Mouse (Mus musculus) layer of hippocampus, adult 9-10 months (tissue): Measurements from ENCODE around the gene Magi1.
"Not testable (repeated sequence)": the region's sequence is repeated elsewhere in the genome, so short reads cannot be mapped to it uniquely, and the experiment has no call there.

ENCODE experiments used
- DNase-seq: peaks from one replicate; pipeline ENCODE4 v3.0.0; 2022; ENCODE audit warnings: low spot score

Magi1 gene

DNA sequence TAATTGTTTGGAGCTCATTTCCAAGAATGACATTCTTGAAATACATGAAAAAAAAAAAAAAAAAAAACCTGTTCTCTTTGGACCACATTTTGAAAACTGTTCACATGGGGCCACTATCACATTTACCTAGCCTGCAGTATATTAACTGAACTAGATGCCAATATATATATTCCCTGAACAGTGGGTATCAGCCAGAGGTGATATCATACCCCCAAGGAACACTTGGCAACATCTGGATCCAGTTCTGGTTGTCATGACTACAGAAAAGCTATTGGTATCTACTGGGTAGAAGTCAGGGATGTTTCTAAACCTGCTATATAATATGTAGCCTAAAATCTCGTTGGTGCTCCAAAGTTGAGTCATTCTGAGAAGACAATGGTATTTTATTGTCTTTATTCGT lies 224.6 kb downstream of the Magi1 start:
- no peak for DNase-seq

DNA sequence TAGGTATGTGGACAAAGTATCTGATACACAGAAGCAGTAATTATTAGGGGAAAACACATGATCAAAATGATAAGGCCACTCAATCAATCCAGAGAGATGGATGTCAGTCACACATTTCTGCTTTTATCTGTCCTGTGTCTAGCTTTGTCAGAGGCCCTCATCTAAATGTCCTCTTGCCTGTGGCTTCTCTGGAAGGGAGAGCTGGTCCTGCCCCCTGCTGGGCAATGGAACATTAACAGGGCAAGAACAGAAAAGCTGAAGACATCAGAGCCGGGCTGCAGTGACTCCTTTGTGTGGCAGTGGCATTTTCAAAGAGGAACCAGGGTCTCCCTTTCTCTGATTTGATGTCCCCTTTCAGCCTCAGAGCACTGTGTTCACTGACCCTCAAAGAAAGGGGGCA lies 229.8 kb downstream of the Magi1 start:
- DNase-seq = no peak

DNA sequence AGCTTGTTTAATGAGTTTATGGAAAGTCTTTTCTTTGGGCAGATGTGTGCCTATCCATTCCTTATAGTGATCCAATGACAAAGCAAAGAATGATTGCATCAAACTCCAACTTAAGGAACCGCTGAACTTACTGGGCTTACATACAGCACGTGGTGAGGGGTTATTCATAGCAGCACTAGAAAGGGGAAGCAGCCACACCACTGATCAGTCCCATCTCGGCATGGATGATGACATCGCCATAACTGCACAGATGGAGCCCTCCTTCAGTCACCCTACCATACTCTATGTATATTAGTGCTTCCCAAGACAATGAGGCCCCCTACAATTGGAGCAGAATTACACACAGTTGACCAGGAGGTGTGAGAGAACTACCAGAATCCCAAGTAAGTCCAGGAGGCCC lies 238.5 kb downstream of the Magi1 start:
- no peak for DNase-seq

DNA sequence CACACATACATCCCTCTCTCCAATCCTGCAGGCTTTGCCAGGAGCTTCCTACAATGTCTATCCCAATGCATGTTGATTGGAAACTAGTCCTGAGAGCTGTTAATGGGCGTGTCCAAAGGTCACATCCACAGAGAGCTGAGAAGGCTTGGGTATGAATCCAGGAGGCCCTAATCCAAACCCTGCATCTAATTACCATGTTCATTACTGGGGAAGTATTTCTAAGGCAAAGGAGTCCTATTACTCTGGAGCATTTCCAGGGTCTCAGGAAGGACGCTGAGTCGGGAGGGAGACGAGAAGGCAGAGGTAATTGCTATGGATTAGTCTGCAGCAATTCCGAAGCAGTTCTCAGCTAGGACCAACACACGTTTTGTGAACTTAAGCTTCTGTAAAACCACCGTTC lies 240.3 kb downstream of the Magi1 start:
- no peak for DNase-seq

DNA sequence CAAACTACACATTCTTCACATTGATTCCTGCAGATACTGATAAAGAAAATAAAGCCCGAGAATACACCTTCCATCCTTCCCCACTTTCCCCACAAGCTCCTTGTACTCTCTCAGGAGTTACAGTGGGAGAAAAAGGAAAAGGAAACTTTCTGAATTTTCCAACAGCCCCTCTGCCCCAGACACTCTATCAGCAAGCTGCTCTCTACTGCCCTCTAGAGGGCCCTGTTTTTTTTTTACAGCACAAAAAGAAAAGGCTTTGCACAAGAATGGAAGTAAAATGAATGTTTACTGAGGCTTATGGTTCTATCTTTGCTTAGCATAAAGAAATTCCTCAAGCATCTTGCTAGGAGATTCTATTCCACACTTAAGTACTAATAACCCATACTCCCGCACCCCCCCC lies 243.6 kb downstream of the Magi1 start:
- no peak for DNase-seq

DNA sequence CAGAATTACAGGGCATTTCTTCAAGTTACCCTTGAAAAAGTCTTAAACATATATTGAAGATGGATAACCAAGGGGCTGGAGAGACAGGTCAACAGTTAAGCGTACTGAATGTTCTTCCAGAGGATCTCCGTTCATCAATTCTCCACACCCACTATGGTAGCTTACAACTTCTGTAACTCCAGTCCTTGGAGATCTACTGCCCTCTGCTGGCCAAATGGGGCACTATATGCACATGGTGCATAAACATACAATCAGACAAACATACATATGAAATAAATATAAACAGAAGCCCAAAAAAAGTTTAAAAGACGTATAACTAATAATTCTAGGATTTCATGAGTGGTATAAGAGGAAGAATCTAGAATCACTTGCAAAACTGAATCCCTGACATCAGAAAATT lies 244.8 kb downstream of the Magi1 start:
- no peak for DNase-seq

DNA sequence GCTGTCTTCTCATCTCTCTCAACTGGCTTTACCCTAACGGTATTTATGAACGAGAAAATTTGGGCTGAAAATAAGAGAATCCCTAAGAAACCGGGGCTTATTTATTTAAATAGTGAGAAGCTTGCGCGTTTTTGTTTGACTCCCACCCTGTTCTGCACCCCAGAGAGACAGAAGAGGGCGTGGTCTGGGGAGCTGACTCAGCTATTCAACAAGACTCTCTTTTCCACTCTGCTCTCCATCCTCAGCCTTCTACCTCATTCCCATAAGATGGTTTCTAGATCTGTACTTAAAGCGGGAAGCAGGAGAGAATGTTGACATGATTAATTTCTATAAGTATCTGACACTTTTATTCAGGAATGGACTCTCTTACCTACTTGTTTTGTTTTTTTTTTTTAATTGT lies 247.2 kb downstream of the Magi1 start:
- DNase-seq = no peak

DNA sequence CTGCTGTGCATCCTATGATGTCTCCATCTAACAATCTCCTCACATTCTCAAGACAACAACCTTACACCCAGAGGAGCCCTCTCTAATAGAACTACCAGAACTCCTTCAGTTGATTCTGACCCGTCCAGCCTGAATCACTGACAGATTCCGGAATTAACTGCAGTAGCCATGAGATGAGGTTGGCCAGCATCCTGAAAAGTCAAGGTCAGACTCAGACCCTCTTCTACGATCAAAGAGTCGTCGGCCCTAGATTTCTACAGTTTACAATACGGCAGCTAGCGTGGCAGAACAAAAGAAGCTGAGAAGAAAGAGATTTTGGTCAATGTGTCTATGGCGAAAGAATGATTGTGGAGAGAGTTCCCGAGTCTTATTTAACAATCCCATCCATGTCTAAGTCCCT lies 257.4 kb downstream of the Magi1 start:
- DNase-seq = no peak

DNA sequence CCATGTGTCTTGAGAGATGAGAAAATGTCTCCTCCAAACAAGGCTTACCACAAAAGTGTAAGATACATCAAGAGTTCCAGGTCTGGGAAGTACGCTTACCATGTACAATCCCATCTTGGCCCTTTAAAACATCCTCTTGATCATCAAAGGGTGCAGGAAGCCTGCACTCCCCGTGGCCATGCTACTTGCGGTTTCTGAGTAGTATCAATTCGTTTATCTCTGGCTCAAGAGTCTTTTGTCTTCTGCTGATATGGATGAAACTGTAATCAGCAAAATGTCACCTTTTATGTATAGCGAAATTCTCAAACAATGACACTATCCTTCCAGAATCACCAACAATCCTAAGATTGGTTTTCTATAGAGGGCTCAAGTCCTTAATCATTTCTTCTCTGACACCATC lies 261.3 kb downstream of the Magi1 start:
- no peak for DNase-seq

DNA sequence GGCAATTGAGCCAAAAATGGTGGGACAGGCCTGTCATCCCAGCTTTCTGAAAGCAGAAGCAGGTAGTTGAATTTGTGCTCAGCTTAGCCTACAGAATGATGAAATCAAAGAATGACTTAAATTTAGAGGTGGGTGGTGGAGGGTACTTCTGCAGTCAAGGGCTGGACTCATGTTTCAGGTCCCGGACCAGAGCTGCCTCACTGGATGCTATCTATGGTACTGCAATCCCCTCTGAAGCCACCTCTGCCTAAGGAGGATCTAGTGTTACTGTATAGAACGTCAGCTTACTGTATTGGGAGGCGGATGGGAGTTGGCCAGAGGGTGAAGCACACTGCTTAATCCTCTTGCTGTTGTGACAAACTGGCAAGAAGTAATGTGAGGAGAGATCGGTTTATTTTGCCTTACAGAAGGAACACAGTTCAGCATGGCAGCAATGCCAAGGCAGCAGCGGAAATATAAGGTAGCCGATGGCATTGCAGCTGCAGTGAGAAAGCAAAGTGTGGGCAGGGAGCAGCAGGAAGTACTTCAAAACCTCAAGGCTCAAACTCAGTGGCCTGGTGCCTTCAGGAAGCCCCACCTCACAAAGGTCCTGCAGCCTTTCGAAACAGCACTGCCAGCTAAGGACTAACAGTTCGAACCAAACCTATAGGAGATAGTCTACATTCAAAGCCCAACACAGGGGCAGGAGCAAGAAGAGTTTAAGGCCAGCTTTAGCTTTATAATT lies 262.3 kb downstream of the Magi1 start:
- no peak for DNase-seq

DNA sequence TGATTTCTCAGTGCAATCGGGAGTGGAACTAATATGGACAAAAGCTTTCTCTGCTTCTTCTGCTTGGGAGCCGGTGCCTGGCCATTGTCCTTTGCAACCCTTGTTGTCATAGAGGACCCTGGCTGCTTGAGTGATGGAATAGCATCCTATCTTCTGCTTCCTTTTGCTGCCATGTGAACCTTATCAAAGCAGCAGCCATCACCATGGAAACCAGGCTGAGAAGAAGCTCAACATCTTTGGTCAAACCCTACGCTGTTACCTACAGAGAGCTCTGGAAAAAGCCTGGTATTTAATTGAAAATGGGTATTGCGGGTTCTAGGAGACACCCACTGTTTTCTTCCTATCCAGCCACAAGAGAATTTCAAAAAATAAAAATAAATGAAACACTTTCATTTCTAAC lies 263.2 kb downstream of the Magi1 start:
- no peak for DNase-seq

DNA sequence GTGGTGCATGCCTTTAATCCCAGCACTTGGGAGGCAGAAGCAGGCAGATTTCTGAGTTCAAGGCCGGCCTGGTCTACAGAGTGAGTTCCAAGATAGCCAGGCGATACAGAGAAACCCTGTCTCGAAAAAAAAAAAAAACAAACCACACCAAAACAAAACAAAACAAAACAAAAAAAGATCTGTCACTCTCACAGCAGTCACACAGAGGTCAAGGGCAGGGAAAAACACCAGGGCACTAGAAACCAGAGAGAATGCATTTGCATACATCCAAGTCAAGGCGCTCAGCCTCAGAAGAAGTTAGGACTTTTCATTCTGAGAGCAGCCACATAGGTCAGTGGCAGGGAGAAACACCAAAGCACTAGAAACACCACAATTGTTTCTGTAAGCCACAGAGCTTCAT lies 263.8 kb downstream of the Magi1 start:
- no peak for DNase-seq

DNA sequence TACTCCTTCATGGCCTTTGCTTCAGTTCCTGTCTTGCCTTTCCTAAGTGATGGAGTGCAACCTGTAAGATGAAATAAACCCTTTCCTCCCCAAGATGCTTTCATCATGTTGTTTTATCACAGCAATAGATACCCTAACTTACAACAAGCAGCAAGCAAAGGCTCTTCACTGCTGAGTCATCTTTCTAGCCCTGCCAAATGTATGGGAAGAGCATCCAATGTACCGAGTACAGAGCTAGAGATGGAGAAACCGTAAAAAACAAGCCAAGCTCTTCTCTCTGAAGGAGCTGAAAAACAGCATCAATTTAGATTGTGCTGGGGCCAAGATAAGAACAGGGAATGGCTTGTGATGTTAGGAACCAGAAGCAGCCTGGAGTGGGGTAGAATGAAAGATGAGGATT lies 270.0 kb downstream of the Magi1 start:
- no peak for DNase-seq

DNA sequence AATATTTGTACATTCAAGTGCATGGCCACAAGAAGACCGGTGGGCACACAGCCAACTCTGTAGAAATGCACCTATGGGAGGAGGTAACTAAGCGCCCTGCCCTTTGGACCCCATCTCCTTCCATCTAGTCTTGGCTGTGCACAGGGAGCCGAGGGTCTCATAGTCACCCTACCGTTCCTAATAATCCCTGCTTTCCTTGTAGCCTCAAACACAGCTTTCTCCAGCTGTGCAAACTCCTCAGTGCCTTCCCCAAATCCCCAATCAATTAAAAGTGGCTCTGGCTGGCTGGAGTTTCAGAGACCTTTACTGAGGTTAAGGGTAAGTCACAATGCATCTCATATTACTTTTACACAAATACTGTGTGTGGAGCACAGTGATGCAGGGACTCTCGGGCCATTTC lies 271.8 kb downstream of the Magi1 start:
- DNase-seq = no peak

DNA sequence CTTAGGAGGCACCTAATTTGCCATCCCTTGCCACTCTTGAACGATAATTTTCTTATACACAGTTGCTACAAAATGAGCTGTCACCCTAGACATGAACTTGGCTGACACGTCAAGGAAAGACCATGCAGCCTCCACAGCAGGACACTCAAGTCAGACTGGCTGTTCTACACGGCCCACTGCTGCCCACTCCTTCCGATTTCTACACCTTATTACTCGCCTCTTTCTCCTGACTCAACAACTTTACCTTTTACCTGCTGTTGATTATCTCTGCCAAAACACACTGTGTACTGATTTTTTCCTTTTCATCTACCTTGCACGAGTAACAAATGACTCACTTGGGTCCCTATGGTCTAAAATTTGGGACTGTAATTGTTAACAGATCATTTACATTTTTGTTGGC lies 272.2 kb downstream of the Magi1 start:
- DNase-seq = no peak

DNA sequence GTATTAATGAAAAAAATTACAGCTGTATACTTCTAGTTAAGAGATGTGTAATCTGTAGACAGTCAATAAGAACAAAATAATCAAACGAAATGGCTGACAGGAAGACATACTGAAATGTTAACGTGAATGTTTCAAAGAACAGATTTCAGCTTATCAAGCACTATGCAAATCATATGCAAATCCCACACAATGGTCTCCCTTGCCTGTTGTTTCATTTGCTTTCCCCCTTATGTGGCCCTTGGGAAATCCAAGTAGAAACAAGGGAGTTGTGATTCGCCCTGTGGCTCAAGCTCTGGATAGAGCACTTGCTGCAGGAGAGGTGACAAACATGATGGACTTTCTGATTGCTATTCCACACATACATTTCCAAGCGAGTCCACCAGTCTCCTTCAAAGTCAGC lies 275.1 kb downstream of the Magi1 start:
- DNase-seq = no peak

DNA sequence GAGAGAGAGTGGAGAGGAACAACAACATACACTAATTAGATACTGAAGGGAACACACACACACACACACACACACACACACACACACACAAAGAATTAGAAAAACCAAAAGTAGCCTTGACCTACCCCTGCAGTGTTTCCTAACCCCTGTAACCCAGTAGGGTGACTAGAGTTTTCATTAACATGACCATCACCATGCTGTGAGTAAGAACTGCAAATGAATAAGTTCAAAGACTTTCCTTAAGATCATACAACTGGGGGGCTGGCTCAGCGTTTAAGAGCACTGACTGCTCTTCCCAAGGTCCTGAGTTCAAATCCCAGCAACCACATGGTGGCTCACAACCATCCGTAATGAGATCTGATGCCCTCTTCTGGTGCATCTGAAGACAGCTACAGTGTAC lies 280.1 kb downstream of the Magi1 start:
- not testable (repeated sequence) for DNase-seq

DNA sequence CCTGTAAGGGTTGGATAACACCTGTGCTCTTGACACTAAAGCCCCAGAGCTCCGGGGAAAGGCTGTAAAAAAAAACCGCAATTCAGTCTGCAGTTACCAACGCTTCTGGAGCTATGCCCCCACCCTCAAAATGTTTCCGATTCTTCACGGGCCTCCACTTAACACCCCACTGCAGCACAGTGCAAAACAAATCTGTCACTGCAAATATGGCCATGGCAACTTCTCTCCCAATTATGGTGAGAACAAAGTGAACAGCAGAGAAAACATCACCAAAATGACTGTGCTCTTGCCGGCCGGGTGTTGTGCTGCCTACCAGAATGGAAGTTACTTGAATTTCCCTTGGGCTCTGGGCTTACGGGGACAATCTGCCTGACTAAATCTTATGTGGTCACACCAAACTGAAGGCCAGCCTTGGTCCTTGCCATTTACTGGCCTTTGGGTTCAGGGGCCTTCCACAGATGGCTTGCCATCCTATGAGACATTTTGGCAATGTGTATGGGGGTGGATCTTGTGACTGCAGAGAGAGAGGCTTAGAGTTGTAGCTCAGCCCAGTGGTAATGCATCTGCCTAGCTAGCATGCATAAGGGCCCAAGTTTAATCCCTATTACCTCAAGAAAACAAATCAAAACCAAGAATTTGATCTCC lies 286.8 kb downstream of the Magi1 start:
- DNase-seq = no peak

DNA sequence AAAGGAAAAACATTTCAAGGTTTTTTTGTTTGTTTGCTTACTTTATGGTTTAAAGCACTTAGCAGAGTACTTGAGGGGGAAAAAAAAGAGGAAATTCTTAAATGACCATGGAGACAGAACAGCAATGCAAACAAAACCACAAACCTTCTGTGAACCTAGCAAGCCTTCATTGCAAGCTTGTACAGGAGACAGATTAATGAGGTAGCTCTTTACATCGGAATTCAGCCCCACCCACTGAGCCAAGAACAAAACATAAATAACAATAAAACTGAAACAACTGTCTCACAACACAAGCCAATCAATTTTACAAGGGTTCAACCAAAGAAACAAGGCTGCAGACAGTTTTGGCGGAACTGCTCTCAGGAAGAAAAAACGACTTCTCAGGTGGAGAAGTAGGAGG lies 296.2 kb downstream of the Magi1 start:
- no peak for DNase-seq

DNA sequence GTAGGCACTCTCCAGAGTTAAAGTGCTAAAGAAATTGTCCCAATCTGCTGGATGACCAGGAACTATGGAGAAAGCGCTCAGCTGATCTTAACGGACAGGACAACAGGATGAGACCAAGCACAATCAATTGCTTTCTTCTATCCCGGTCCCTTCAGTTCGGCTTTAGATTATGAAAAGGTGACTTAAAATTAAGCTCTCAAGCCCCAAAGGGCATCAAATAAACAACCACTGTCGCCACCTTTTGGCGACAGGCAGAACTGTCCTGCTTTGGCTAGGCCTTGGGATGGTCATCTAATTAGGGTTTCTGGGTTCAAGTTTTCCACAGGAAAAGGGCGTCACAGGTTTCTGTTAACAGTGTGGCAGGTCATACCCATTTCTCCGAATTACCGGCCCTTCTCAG lies 298.6 kb downstream of the Magi1 start:
- no peak for DNase-seq

DNA sequence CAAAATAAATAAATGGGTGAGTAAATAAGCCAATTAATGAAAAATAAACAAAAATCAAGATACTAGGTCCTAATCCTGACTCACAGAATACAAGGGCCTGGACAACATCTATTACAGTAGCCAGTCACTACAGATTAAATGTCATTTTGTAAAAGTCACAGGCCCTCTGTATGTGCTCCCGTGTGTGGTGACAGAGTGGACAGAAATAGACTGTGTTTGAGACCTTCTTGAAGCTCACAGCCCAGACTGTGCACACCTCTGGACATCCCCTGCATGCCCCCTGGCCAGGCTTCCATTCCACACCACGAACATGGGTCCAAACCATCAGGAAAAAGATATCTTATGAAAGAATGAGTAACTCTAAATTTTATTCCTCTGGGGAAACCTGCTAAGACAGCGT lies 300.2 kb downstream of the Magi1 start:
- no peak for DNase-seq

DNA sequence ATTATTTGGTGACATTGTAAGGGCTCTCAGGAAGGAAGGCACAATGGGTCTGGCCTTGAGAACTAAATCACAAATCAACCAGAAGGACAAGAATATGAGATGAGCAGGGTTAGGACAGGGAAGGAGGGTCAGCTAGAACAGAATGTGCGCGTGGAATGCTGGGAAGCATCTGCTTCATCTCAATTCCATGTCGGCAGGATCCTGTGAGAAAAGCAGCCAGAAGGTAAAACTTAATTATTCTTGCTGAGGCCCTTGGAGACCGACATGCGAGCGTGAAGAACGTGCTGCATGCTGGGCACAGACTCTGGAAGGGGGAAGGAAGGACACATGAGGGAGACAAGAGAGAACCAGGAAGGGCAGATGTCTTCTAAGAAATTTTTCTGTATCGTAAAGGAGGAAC lies 302.5 kb downstream of the Magi1 start:
- no peak for DNase-seq

DNA sequence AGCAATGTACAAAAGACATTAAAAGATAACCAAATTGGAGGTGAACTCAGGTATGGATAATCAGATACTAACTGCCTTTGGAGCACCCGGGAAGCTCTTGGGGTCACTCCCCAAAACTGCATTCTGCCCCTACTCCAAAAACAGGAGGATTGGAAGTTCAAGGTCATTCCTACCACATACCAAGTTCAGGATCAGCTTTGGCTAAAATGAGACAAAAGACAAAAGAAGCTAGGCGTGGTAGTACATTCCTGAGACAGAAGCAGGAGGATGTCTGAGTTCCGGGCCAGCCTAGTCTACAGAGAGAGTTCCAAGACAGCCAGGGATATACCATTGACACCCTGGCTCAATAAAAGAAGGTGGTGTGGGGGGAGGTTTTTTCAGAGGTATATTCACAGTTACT lies 304.5 kb downstream of the Magi1 start:
- DNase-seq = no peak

DNA sequence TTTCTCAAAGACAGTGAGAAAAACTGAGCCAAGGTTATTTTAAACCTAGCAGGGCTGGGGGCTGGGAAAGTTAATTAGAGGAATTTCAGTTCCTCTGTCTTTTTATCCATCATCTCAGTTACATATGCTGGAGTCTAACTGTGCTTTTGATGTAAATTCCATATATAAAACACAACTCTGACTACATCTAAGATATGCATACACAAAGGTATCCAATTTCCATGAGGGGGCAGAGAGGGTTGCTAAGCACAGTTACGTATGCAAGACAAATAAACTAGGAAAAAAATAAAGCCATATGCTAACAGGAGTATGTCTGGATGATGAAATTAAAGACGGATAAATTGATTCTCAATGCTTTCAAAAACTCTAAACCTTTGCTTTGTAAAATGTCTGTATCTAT lies 315.0 kb downstream of the Magi1 start:
- no peak for DNase-seq
